In genomic region chr5:32059254-32059796, GRCm38 (mm10) we compare ENCODE assay signal across 13 mouse cellular contexts.
DNase-seq lines count a peak whose midpoint lies in the region; ATAC-seq lines count a peak whose summit lies in the region.
"Had no signal": no experiment of that assay in that cellular context is flagged by ENCODE, and none has a peak within 500 bp of the region (broad histone marks: within the 10 kb centered on the region; RNA-seq: fewer than 3 reads in every experiment).

No protein-coding gene starts in this region.

- peak overlapping the region; percentile 30 for H3K4me2 ChIP-seq in heart, embryonic 13.5 days
- peak overlapping the region; percentile 28 for H3K4me2 ChIP-seq in lung, embryonic 16.5 days (ENCODE audit: low read depth, low read length)
- peak overlapping the region; percentile 35 for H3K4me2 ChIP-seq in kidney, embryonic 16.5 days (replicated peaks; ENCODE audit: low read depth, low read length)
- peak overlapping the region; percentile 50 for H3K4me2 ChIP-seq in stomach, embryonic 16.5 days (ENCODE audit: low read depth, low read length)
- H3K4me2 ChIP-seq: liver, embryonic 15.5 days had no signal

- no peaks in the 10 kb centered on the region for H3K27me3 ChIP-seq in heart, embryonic 13.5 days (replicated peaks)
- H3K27me3 ChIP-seq in lung, embryonic 16.5 days (ENCODE audit: control insufficient read depth, insufficient read depth, low read depth, low read length) = no peaks in the 10 kb centered on the region
- H3K27me3 ChIP-seq in kidney, embryonic 16.5 days (ENCODE audit: insufficient read depth, low read length) = no peaks in the 10 kb centered on the region
- H3K27me3 ChIP-seq in stomach, embryonic 16.5 days (ENCODE audit: control insufficient read depth, insufficient read depth, low read length) = no peaks in the 10 kb centered on the region
- H3K27me3 ChIP-seq: liver, embryonic 15.5 days had no signal

- no peak for DNase-seq in heart, adult 9 months (ENCODE audit: low spot score in 2 of 2)
- no peak for DNase-seq in lung, postnatal 14 days
- DNase-seq in layer of hippocampus, adult 9-10 months (ENCODE audit: low spot score) = no peak
- no peak for DNase-seq in layer of hippocampus, adult 18-20 months (ENCODE audit: low spot score in 2 of 2)
- DNase-seq: adrenal gland, postnatal 36 days; gastrocnemius, postnatal 10 days; right cerebral cortex, postnatal 14 days; thymus, postnatal 4 days had no signal

- no peak for ATAC-seq in heart, embryonic 13.5 days (ENCODE audit: extremely low read depth, insufficient number of reproducible peaks, low FRiP score, low TSS enrichment)
- peak; percentile 80 for ATAC-seq in lung, embryonic 16.5 days (ENCODE audit: low read depth)
- ATAC-seq in kidney, embryonic 16.5 days (ENCODE audit: low FRiP score, low TSS enrichment) = peak; percentile 94
- ATAC-seq in stomach, embryonic 16.5 days (ENCODE audit: insufficient read depth, low FRiP score) = peak; percentile 90

- peak overlapping the region; percentile 46; the same call in 1 of the 2 replicates for H3K27ac ChIP-seq in heart, embryonic 13.5 days (replicated peaks)
- H3K27ac ChIP-seq in lung, embryonic 16.5 days (ENCODE audit: low read length) = peak overlapping the region; percentile 75
- peak overlapping the region; percentile 87 for H3K27ac ChIP-seq in kidney, embryonic 16.5 days (ENCODE audit: low read length)
- peak overlapping the region; percentile 96 for H3K27ac ChIP-seq in stomach, embryonic 16.5 days (ENCODE audit: low read length)
- H3K27ac ChIP-seq: liver, embryonic 15.5 days had no signal

- H3K4me3 ChIP-seq in heart, embryonic 13.5 days = no peak overlapping the region
- H3K4me3 ChIP-seq in lung, embryonic 16.5 days (ENCODE audit: low read length) = no peak overlapping the region
- no peak overlapping the region for H3K4me3 ChIP-seq in kidney, embryonic 16.5 days (ENCODE audit: low read length)
- H3K4me3 ChIP-seq in stomach, embryonic 16.5 days (replicated peaks; ENCODE audit: low read length) = peak overlapping the region; percentile 21; the same call in 1 of the 2 replicates
- H3K4me3 ChIP-seq: liver, embryonic 15.5 days had no signal

- WGBS in heart, embryonic 13.5 days = 64% methylated on average over 8 of the region's 8 CpGs
- WGBS in lung, embryonic 16.5 days = 30% methylated on average over 8 of the region's 8 CpGs
- WGBS in kidney, embryonic 16.5 days = 29% methylated on average over 8 of the region's 8 CpGs
- WGBS in stomach, embryonic 16.5 days = 23% methylated on average over 8 of the region's 8 CpGs

- H3K9ac ChIP-seq in heart, embryonic 13.5 days = no peak overlapping the region
- H3K9ac ChIP-seq in lung, embryonic 16.5 days (ENCODE audit: low read length) = 0 out of 2 replicates have a peak overlapping the region, but pooled peaks have one; percentile 14
- peak overlapping the region; percentile 38; the same call in 1 of the 2 replicates for H3K9ac ChIP-seq in kidney, embryonic 16.5 days (replicated peaks; ENCODE audit: low read length)
- H3K9ac ChIP-seq in stomach, embryonic 16.5 days (ENCODE audit: low read length) = peak overlapping the region; percentile 32; the same call in 1 of the 2 replicates
- H3K9ac ChIP-seq: liver, embryonic 15.5 days had no signal

- H3K9me3 ChIP-seq in heart, embryonic 13.5 days = no peaks in the 10 kb centered on the region
- no peaks in the 10 kb centered on the region for H3K9me3 ChIP-seq in lung, embryonic 16.5 days (ENCODE audit: control insufficient read depth, low read length)
- no peaks in the 10 kb centered on the region; the same call in 1 of the 2 replicates for H3K9me3 ChIP-seq in kidney, embryonic 16.5 days (ENCODE audit: low read length)
- no peaks in the 10 kb centered on the region for H3K9me3 ChIP-seq in stomach, embryonic 16.5 days (replicated peaks; ENCODE audit: control insufficient read depth, low read length)
- H3K9me3 ChIP-seq: liver, embryonic 15.5 days had no signal

- H3K36me3 ChIP-seq in heart, embryonic 13.5 days = no peaks in the 10 kb centered on the region
- H3K36me3 ChIP-seq in lung, embryonic 16.5 days (ENCODE audit: control insufficient read depth, insufficient read depth, low read length) = no peaks in the 10 kb centered on the region
- H3K36me3 ChIP-seq in kidney, embryonic 16.5 days (ENCODE audit: insufficient read depth, low read length) = 0 out of 2 replicates have a peak, but pooled peaks cover 5% of the 10 kb centered on the region
- H3K36me3 ChIP-seq in stomach, embryonic 16.5 days (ENCODE audit: control insufficient read depth, insufficient read depth, low read length) = no peaks in the 10 kb centered on the region
- H3K36me3 ChIP-seq: liver, embryonic 15.5 days had no signal

- peaks cover 16% of the 10 kb centered on the region for H3K4me1 ChIP-seq in heart, embryonic 13.5 days
- peaks cover 22% of the 10 kb centered on the region for H3K4me1 ChIP-seq in lung, embryonic 16.5 days (replicated peaks; ENCODE audit: control insufficient read depth, insufficient read depth, low read length)
- H3K4me1 ChIP-seq in kidney, embryonic 16.5 days (ENCODE audit: insufficient read depth, low read length) = peaks cover 17% of the 10 kb centered on the region
- peaks cover 21% of the 10 kb centered on the region for H3K4me1 ChIP-seq in stomach, embryonic 16.5 days (ENCODE audit: control insufficient read depth, insufficient read depth, low read length)
- H3K4me1 ChIP-seq: liver, embryonic 15.5 days had no signal

Comparison
In these comparisons a context has a peak if more than half of its experiments do, and no peak if none do; other contexts are left out.
1. H3K27ac ChIP-seq: peak in every context shown above with its lines; median percentile 96 in stomach, embryonic 16.5 days; 87 in kidney, embryonic 16.5 days; 75 in lung, embryonic 16.5 days; 46 in heart, embryonic 13.5 days.